Mouse (Mus musculus) right cerebral cortex, adult 2 months (tissue): ENCODE measurements at regions not wholly inside any gene's neighbourhood (a gene's known extent, or its start where the extent isn't known, plus 50 kb on each side); places are given as distances from the start of the nearest gene placed in this dataset.
"Not testable (repeated sequence)": the region's sequence is repeated elsewhere in the genome, so short reads cannot be mapped to it uniquely, and the experiment has no call there.

ENCODE experiments used
- DNase-seq, 2 experiments: peaks; one replicate each; pipeline ENCODE4 v3.0.0; 2021 to 2022; ENCODE audit warnings: low spot score in 2 of 2

- DNase-seq = no peak
These were observed 134.4 kb downstream of the Tcp10c start for GRCm38 (mm10) chr17:13488608-13489324.

GRCm38 (mm10) chr17:13492239-13492638 is 137.9 kb downstream of the Tcp10c start:
- DNase-seq = not testable (repeated sequence)

GRCm38 (mm10) chr17:13492649-13493277 is 138.4 kb downstream of the Tcp10c start:
- not testable (repeated sequence) for DNase-seq

- not testable (repeated sequence) for DNase-seq
These were observed 139.5 kb downstream of the Tcp10c start for GRCm38 (mm10) chr17:13493866-13494265.

GRCm38 (mm10) chr17:13494475-13494874 is 140.1 kb downstream of the Tcp10c start:
- DNase-seq = not testable (repeated sequence)

- DNase-seq = not testable (repeated sequence)
These were observed 150.0 kb downstream of the Tcp10c start for GRCm38 (mm10) chr17:13504365-13504764.

GRCm38 (mm10) chr17:13504827-13505268 is 150.5 kb downstream of the Tcp10c start:
- not testable (repeated sequence) for DNase-seq

GRCm38 (mm10) chr17:13507397-13508063 is 153.2 kb downstream of the Tcp10c start:
- DNase-seq = not testable (repeated sequence)

- DNase-seq = not testable (repeated sequence)
These were observed 165.2 kb downstream of the Tcp10c start for GRCm38 (mm10) chr17:13519409-13520201.

- not testable (repeated sequence) for DNase-seq
These were observed 178.2 kb downstream of the Tcp10c start for GRCm38 (mm10) chr17:13532579-13532978.

- no peak for DNase-seq
These were observed 186.3 kb downstream of the Tcp10c start for GRCm38 (mm10) chr17:13540446-13541241.

- DNase-seq = no peak
These were observed 186.9 kb downstream of the Tcp10c start for GRCm38 (mm10) chr17:13541249-13541648.

- DNase-seq = no peak
These were observed 187.9 kb downstream of the Tcp10c start for GRCm38 (mm10) chr17:13542261-13542660.

GRCm38 (mm10) chr17:13542856-13543255 is 188.5 kb downstream of the Tcp10c start:
- DNase-seq = no peak

- DNase-seq = no peak
These were observed 189.8 kb downstream of the Tcp10c start for GRCm38 (mm10) chr17:13544036-13544795.

- DNase-seq = no peak
These were observed 191.9 kb downstream of the Tcp10c start for GRCm38 (mm10) chr17:13546249-13546648.

GRCm38 (mm10) chr17:13546669-13547085 is 192.3 kb downstream of the Tcp10c start:
- peak; percentile 73 to 74 for DNase-seq

- no peak for DNase-seq
These were observed 193.4 kb downstream of the Tcp10c start for GRCm38 (mm10) chr17:13547657-13548360.
